Mouse (Mus musculus): Measurements from ENCODE around the gene Pcbp3.

Gene Pcbp3

GRCm38 (mm10) chr10:76844365-76844764 is 117.3 kb downstream of the Pcbp3 start:
- DNase-seq (ENCODE audit: low read depth), result no peak

- no peak for DNase-seq (ENCODE audit: low read depth)
These were observed 119.6 kb downstream of the Pcbp3 start for GRCm38 (mm10) chr10:76842087-76842486.

- no peak for DNase-seq (ENCODE audit: low read depth)
These were observed 120.5 kb downstream of the Pcbp3 start for GRCm38 (mm10) chr10:76841220-76841619.

- no peak for DNase-seq (ENCODE audit: low read depth)
These were observed 121.1 kb downstream of the Pcbp3 start for GRCm38 (mm10) chr10:76840566-76840965.

- DNase-seq (ENCODE audit: low read depth), result peak; percentile 78
These were observed 126.0 kb downstream of the Pcbp3 start for GRCm38 (mm10) chr10:76835497-76836357.

- DNase-seq (ENCODE audit: low read depth), result no peak
These were observed 128.8 kb downstream of the Pcbp3 start for GRCm38 (mm10) chr10:76832841-76833240.

- DNase-seq (ENCODE audit: low read depth), result no peak
These were observed 129.8 kb downstream of the Pcbp3 start for GRCm38 (mm10) chr10:76831915-76832314.

- DNase-seq (ENCODE audit: low read depth), result no peak
These were observed 130.5 kb downstream of the Pcbp3 start for GRCm38 (mm10) chr10:76831151-76831550.

- no peak for DNase-seq (ENCODE audit: low read depth)
These were observed 132.8 kb downstream of the Pcbp3 start for GRCm38 (mm10) chr10:76828936-76829335.

GRCm38 (mm10) chr10:76822698-76823097 is 139.0 kb downstream of the Pcbp3 start:
- DNase-seq (ENCODE audit: low read depth), result no peak

GRCm38 (mm10) chr10:76819321-76819720 is 142.4 kb downstream of the Pcbp3 start:
- no peak for DNase-seq (ENCODE audit: low read depth)

GRCm38 (mm10) chr10:76818337-76818736 is 143.3 kb downstream of the Pcbp3 start:
- no peak for DNase-seq (ENCODE audit: low read depth)

GRCm38 (mm10) chr10:76816930-76817329 is 144.8 kb downstream of the Pcbp3 start:
- no peak for DNase-seq (ENCODE audit: low read depth)

GRCm38 (mm10) chr10:76816436-76816835 is 145.3 kb downstream of the Pcbp3 start:
- no peak for DNase-seq (ENCODE audit: low read depth)

GRCm38 (mm10) chr10:76815481-76815880 is 146.2 kb downstream of the Pcbp3 start:
- no peak for DNase-seq (ENCODE audit: low read depth)

- no peak for DNase-seq (ENCODE audit: low read depth)
These were observed 146.9 kb downstream of the Pcbp3 start for GRCm38 (mm10) chr10:76814811-76815210.

GRCm38 (mm10) chr10:76809916-76810660 is 151.6 kb downstream of the Pcbp3 start:
- DNase-seq (ENCODE audit: low read depth), result no peak

GRCm38 (mm10) chr10:76809439-76809838 is 152.2 kb downstream of the Pcbp3 start:
- no peak for DNase-seq (ENCODE audit: low read depth)

- DNase-seq (ENCODE audit: low read depth), result no peak
These were observed 153.0 kb downstream of the Pcbp3 start for GRCm38 (mm10) chr10:76808446-76809400.

- DNase-seq (ENCODE audit: low read depth), result no peak
These were observed 159.2 kb downstream of the Pcbp3 start for GRCm38 (mm10) chr10:76802500-76802885.

- DNase-seq (ENCODE audit: low read depth), result peak; percentile 27
These were observed 159.7 kb downstream of the Pcbp3 start for GRCm38 (mm10) chr10:76801841-76802499.
